Mouse (Mus musculus) cortical plate, adult 2 months (tissue): ENCODE measurements around the gene Dnajb1.

Experiments used
- CTCF ChIP-seq: fragments of 200-500 bp; IDR thresholded peaks from 2 replicates; pipeline ENCODE4 v1.5.1; 2011; ENCODE audit warnings: mild to moderate bottlenecking, control low read depth, low read length; ENCODE audit not compliant: insufficient read depth; ENCODE audit errors: extremely low read depth
- POLR2A ChIP-seq: fragments of 200-500 bp; IDR thresholded peaks from 2 replicates; pipeline ENCODE4 v1.6.1; 2011; ENCODE audit warnings: mild to moderate bottlenecking, low read length, control low read depth; ENCODE audit not compliant: insufficient read depth; ENCODE audit errors: extremely low read depth

GRCm38 (mm10) chr8:83588886-83589285 lies 19.1 kb upstream of the Dnajb1 start:
- no peak for TF ChIP-seq CTCF
- no peak for TF ChIP-seq POLR2A
